Mouse (Mus musculus): ENCODE measurements around the gene Hmgn1.
"Not testable (repeated sequence)": the region's sequence is repeated elsewhere in the genome, so short reads cannot be mapped to it uniquely, and the experiment has no call there.

Gene Hmgn1

GRCm38 (mm10) chr16:96126684-96127171, 801 bp downstream of the Hmgn1 start:
- DNase-seq (ENCODE audit: low spot score in 2 of 2): no peak

DNA sequence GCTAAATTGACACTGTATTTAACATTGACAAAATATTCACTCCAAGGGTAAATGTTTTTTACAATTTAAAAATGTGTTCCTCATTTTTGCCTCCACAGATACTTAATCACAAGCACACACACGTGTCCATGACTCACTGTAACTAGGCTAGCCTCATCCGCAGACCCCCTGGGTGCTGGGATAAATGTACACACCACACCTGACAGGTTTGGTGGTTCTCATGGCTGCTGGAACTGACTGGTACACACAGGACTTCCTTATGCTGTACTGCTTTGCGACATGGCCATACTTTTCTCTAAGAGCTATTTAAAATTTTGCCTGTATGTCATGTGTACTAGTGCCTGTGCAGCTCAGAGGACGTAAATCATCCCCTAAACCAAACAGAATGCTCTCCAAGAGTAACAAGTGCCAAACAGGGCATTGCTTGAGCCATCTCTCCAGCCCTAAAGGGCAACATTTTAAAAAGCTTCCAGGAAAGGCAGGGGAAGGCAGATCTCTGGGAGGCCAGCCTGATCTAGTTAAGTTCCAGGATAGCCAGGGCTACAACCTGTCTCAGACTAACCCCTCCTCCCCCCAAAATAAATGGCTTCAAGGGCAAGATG, 7.4 kb downstream of the Hmgn1 start:
- DNase-seq (ENCODE audit: low spot score in 2 of 2): no peak

- DNase-seq (ENCODE audit: low spot score in 2 of 2): no peak
These were observed 12.8 kb downstream of the Hmgn1 start for GRCm38 (mm10) chr16:96114729-96115128.

GRCm38 (mm10) chr16:96112769-96113168, 14.8 kb downstream of the Hmgn1 start:
- DNase-seq (ENCODE audit: low spot score in 2 of 2): no peak

DNA sequence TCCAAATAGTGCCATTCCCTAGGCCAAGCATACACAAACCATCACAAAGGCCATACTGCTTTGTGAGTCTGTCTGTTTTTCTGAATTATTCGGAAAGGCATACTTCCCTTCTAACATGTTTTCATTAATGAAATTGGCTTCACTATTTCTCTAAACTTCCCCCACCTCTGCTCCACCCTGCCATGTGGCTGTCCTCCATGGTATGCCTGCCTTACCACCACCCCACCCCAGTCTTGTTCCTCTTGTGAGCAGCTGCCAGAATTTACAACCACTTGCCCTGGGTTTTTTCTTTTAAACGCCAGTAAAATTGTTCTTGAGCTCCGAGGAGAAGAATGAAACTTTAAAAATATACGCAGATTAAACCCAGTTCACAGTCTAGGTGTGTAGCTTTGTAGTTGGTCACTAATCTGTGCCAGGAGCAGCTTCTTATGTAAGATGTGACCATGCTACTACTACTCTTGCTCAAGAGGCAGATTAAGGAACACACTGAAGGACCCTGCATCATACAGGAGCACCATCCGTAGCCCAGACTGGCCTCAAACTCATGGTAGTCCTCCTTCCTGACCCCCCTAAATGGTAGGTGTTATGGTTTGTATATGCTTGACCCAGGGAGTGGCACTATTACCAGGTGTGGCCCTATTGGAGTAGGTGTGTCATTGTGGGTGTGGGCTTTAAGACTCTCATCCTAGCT, 16.7 kb downstream of the Hmgn1 start:
- no peak for DNase-seq (ENCODE audit: low spot score in 2 of 2)

DNA sequence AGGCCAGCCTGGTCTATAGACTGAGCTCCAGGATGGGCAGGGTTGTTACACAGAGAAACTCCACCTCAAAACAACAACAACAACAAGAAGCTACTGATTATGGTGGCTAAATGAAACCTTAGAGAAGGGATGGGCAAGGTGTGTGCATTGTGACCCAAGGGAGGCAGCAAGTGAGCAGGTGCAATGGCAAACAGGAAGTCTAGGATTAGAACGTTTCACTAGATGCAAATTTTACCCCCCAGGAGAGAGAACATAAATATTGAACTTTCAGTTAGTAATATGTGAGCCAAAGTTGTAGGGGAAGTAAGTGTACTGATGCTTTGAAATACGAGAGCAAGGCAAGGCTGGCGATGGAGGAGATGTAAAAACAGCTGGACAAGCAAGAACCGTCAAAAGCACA, 17.9 kb downstream of the Hmgn1 start:
- no peak for DNase-seq (ENCODE audit: low spot score in 2 of 2)

DNA sequence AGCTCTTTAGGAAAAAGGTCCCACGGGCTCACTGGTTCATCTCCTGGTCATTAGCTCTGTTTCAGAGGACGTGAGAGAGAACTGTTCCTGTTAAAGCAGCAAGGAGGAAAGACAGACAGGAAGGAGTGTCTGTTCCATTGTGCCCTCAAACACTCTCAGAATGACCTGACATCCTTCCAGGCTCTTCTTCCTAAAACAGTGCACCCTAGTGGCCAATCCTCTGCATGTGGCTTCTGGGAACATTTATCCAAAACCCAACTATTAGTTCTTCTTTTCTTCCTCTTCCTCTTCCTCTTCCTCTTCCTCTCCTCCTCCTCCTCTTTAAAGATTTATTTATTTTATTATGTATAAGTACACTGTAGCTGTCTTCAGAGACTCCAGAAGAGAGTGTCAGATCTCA, 24.5 kb downstream of the Hmgn1 start:
- DNase-seq (ENCODE audit: low spot score in 2 of 2): no peak

GRCm38 (mm10) chr16:96097811-96098210, 29.7 kb downstream of the Hmgn1 start:
- not testable (repeated sequence) for DNase-seq (ENCODE audit: low spot score in 2 of 2)

DNA sequence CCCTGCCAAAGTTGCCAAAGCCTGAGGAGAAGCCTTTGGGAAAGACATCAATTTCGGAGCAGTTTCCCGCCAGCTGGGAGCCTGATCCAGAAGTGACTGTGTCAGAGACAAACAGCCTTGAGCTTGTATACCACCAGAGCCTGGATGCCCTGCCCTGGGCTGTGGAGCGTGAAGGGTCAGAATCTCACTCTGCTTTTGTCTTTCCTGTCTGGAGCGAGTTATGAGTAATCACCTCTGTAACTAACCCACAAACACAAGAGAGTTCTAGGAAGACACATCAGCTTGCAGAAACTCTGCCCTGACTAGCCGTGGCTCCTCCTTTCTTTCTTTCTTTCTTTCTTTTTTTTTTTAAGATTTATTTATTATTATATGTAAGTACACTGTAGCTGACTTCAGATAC, 31.6 kb downstream of the Hmgn1 start:
- DNase-seq (ENCODE audit: low spot score in 2 of 2): no peak

DNA sequence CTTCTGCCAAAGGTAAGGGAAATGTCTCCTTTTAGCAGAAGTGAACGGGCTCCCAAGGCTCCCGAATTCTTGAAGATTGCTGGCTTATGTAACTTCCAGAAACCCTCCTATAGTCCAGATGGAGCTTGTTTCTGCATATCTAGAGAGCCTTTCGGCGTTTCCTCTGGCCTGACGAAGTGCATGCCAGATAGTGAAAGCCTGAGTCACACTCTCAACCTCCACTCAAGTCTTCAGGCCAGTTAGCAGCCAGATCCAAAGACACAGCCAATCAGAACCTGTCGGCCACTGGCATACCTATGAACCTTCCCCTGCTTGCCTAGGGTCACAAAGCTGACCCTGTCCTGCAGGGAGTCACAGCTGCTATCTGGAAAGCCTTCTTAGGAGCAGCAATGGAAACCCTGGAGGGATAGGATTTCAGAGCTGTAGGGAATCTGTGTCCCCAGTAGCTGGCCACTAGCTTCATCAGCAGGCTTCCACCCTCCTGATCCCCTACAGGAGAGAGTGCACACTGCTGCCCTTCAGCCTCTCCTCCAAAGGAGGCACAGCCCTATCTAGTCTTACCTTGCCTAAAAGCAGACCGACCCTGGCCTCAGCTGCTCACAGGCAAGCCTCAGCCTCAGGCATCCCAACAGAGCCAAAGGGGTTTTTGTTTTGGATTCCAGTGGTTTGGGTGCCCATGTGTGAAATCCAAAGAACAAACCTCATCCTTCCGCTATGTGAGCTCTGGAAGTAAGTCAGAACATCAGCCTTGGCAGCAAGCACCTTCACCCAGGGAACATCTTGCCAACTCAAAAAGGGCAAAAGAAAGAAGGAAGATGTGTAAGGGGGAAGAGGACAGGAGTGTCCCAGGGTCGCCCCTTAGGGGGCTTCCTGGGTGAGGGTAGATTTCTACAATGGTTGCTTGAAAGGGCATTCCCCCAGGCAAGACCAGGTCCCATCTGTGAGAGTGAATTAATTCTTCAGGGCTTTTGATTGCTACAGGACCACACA, 35.7 kb downstream of the Hmgn1 start:
- peak in 1 of 2 experiments; percentile 44 for DNase-seq (ENCODE audit: low spot score in 2 of 2)

DNA sequence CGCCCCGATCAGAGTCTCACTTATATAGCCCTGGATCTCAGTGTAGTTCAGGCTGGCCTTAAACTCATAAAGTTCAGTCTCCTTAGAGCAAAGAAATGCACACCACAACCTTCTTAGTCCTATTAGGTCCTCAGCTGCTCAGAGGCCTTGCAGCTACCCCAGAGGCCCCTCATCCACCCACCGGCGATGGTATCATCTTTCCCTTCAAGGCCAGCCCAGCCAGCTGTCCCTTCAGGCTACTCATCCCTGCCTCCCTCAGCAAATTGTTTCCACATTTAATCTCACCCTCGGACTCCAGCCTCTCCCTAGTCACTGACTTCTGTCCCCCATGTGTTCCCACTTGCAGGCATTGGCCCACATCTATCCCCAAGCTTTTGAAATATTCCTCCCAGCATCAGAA, 39.4 kb downstream of the Hmgn1 start:
- no peak for DNase-seq (ENCODE audit: low spot score in 2 of 2)

GRCm38 (mm10) chr16:96087436-96087835, 40.1 kb downstream of the Hmgn1 start:
- DNase-seq (ENCODE audit: low spot score in 2 of 2): no peak

- no peak for DNase-seq (ENCODE audit: low spot score in 2 of 2)
These were observed 40.5 kb downstream of the Hmgn1 start for GRCm38 (mm10) chr16:96087001-96087400.

GRCm38 (mm10) chr16:96085597-96085996, 41.9 kb downstream of the Hmgn1 start:
- DNase-seq (ENCODE audit: low spot score in 2 of 2): no peak

DNA sequence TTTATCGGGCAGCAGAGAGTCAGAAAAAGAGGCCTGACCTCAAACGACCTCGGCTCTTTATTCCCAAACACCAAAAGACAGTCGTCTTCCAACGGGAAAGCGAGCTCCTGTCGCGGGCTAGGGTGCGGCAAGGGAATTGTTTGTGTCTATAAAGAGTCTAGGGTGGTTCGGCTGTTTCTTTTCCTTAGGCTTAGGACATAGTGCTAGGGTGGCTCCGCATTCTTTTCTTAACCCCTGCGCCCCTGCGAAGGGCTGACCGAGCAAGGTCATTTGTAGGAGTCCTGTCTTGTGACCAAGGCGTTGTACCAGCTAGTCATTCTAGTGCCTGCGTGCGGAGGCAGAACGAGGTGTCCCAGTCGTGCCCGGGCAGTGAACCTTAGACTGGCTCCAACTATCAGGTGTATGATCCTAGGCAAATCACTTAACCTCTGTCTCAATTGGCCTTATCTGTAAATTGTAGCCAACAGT, 44.3 kb downstream of the Hmgn1 start:
- DNase-seq (ENCODE audit: low spot score in 2 of 2): peak; percentile 27 to 46

GRCm38 (mm10) chr16:96082301-96083178, 45.0 kb downstream of the Hmgn1 start, which contains the start of gene Brwd1:
Gene Brwd1 (minus strand): TSS chr16:96082526.
- DNase-seq (ENCODE audit: low spot score in 2 of 2): peak; percentile 81 to 85

GRCm38 (mm10) chr16:96081742-96082241, 45.7 kb downstream of the Hmgn1 start:
- peak; percentile 50 to 51 for DNase-seq (ENCODE audit: low spot score in 2 of 2)

DNA sequence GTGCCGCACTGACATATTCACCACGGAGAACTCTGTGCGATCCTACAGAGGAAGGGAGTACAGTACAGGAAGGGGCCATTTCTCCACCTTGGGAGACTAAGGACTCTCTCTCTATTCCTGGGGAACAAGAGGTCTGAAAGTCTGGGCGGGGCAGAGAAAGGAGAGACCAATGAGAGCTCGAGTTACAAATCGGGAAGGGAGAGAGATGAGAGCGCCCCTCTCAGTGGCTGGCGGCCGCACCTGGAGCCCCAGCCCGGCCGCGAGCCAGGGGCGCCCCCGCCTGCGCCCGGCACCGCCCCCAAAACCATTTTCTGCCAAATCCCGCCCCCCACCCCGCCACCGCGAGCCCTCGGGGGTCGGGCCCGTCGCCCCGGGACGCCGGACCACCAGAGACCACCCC, 46.2 kb downstream of the Hmgn1 start:
- DNase-seq (ENCODE audit: low spot score in 2 of 2): peak; percentile 81 to 96

GRCm38 (mm10) chr16:96080524-96080923, 47.0 kb downstream of the Hmgn1 start:
- no peak for DNase-seq (ENCODE audit: low spot score in 2 of 2)
